In the genomic region with DNA sequence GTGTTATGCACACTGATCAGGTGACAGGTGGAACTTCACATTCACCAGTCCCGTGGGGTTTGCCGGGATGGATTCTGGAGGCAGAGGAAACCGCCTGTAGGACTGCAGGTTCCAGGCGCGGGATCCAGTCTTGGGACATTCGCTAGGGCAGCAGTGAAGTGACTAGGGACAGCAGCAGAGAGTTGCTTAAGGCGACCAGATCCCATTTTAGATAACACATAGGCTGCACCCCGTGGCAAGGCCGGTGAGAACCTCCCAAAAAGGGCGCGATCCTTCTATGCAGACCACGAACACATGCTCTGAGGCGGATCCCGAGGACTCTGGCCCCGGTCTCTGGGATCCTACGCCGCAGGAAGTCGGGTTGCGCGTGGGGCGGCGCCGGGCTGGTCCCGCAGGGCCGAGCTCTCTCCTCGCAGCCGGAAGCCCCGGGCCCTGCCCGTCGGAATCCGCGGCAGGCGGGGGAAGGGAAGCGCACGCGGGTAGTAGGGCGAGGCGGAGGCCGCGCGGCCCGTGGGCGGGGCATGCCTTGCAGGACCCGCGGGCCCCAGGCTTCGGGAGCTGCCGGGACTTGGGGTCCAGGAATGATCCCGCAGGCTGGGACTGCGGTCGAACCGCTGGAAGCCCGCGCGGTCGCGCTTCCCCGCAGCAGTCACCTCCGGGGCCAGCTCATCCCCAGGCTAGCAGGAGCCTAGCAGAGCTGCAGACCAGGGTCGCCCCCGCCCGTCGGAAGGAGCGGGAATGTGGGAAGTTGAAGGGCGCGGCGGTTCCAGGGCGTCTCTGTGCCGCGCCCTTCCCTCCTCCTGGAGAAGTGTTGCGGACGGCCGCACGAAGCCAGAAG, we compare ENCODE assay signal across 7 mouse cellular contexts.
A peak's percentile ranks its signal among the peaks of the same experiment; 100 is the strongest.
DNase-seq lines count a peak whose midpoint lies in the region; ATAC-seq and TF ChIP-seq lines count a peak whose summit lies in the region.

No protein-coding gene starts in this region.

- intact Hi-C loops in heart, adult 2 months (cut with DNase I), result loop anchor here (2.0 to 5.0 kb wide), 4 partner anchors 22 to 97 kb away; a partner anchor contains a TSS

- peak overlapping the region; percentile 92 for H3K27ac ChIP-seq in heart, adult 2 months
- no peak overlapping the region for H3K27ac ChIP-seq in liver, embryonic 11.5 days (ENCODE audit: low read depth, low read length)

- H3K9me3 ChIP-seq in liver, embryonic 11.5 days (ENCODE audit: control insufficient read depth, low read length), result no peaks in the 10 kb centered on the region

- peak overlapping the region; percentile 84 for H3K4me2 ChIP-seq in liver, embryonic 11.5 days

- TF ChIP-seq POLR2A in heart, adult 2 months (IDR thresholded peaks at IDR 0.05; ENCODE audit: insufficient read depth, low read depth, low read length), result peak; percentile 81

- no peak for TF ChIP-seq CTCF in heart, adult 2 months (IDR thresholded peaks at IDR 0.05)

- peak; percentile 57; the same call in 1 of the 2 replicates for TF ChIP-seq EP300 in heart, adult 2 months (IDR thresholded peaks at IDR 0.05; ENCODE audit: insufficient read depth, low read depth, low read length)

- H3K27me3 ChIP-seq in heart, adult 2 months (ENCODE audit: control insufficient read depth, insufficient read depth, low read length), result no peaks in the 10 kb centered on the region
- H3K27me3 ChIP-seq in liver, embryonic 11.5 days (replicated peaks; ENCODE audit: control insufficient read depth, insufficient read depth, low read length), result peaks cover 9% of the 10 kb centered on the region

- peaks cover 5% of the 10 kb centered on the region for H3K36me3 ChIP-seq in heart, adult 2 months (ENCODE audit: control insufficient read depth, insufficient read depth, low read length)
- H3K36me3 ChIP-seq in liver, embryonic 11.5 days (ENCODE audit: control insufficient read depth, insufficient read depth, low read length), result no peaks in the 10 kb centered on the region

- H3K9ac ChIP-seq in heart, adult 2 months (ENCODE audit: low read depth, low read length), result peak overlapping the region; percentile 80
- peak overlapping the region; percentile 65 for H3K9ac ChIP-seq in liver, embryonic 11.5 days (ENCODE audit: low read depth, low read length)

- peaks cover 28% of the 10 kb centered on the region for H3K4me1 ChIP-seq in heart, adult 2 months (ENCODE audit: control insufficient read depth, insufficient read depth, low read length)
- peaks cover 23% of the 10 kb centered on the region for H3K4me1 ChIP-seq in liver, embryonic 11.5 days (replicated peaks; ENCODE audit: control insufficient read depth, insufficient read depth, low read length)

- no peaks in the 10 kb centered on the region for H3K79me2 ChIP-seq in heart, adult 2 months (replicated peaks; ENCODE audit: control insufficient read depth, insufficient read depth, low read length)

- peak overlapping the region; percentile 72 for H3K4me3 ChIP-seq in heart, adult 2 months
- peak overlapping the region; percentile 51 for H3K4me3 ChIP-seq in liver, embryonic 11.5 days (ENCODE audit: low read depth, low read length)

- peak; percentile 94 for DNase-seq in adrenal gland, adult 2 months
- peak; percentile 90 for DNase-seq in embryo, embryonic 11 days
- DNase-seq in heart, adult 2 months, result peak; percentile 95 to 97
- peak; percentile 91 for DNase-seq in kidney, adult 18-20 months
- DNase-seq in liver, embryonic 11.5 days (ENCODE audit: low spot score), result peak; percentile 84
- peak; percentile 56 to 64 for DNase-seq in spleen, postnatal 14 days (ENCODE audit: low spot score in 2 of 2)

- WGBS in heart, adult 2 months, result 4% methylated on average over 69 of the region's 73 CpGs
- 6% methylated on average over 73 of the region's 73 CpGs for WGBS in liver, embryonic 11.5 days

- peak; percentile 78 for ATAC-seq in liver, embryonic 11.5 days (replicated peaks; ENCODE audit: low FRiP score)
- ATAC-seq in monocyte, adult 5-6 weeks (replicated peaks; ENCODE audit: insufficient number of reproducible peaks, low FRiP score, low TSS enrichment, poor library complexity, severe bottlenecking), result 0 out of 2 replicates have a peak, but pooled peaks have one; percentile 20
